Mouse (Mus musculus) ovary, postnatal 10 days (tissue): ENCODE measurements around the gene Hoxc5.

Experiments used
- DNase-seq: peaks from one replicate; pipeline ENCODE4 v3.0.0; 2022; ENCODE audit warnings: low spot score

The Hoxc5 gene

DNA sequence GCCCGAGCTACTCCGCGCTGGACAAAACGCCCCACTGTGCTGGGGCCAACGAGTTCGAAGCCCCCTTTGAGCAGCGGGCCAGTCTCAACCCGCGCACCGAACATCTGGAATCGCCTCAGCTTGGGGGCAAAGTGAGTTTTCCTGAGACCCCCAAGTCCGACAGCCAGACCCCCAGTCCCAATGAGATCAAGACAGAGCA lies at the start of gene Hoxc5:
TSS of gene Hoxc5 (plus strand) at position 132 of the 199 bp plus-strand sequence.
- DNase-seq, result no peak

- no peak for DNase-seq
Observed at GRCm38 (mm10) chr15:102917972-102918572, 49.2 kb upstream of the Hoxc5 start.

- no peak for DNase-seq
Observed at GRCm38 (mm10) chr15:102918611-102919265, 48.5 kb upstream of the Hoxc5 start.

GRCm38 (mm10) chr15:102919336-102920180 lies 47.7 kb upstream of the Hoxc5 start:
- no peak for DNase-seq

GRCm38 (mm10) chr15:102920619-102921018 lies 46.6 kb upstream of the Hoxc5 start:
- DNase-seq, result no peak

DNA sequence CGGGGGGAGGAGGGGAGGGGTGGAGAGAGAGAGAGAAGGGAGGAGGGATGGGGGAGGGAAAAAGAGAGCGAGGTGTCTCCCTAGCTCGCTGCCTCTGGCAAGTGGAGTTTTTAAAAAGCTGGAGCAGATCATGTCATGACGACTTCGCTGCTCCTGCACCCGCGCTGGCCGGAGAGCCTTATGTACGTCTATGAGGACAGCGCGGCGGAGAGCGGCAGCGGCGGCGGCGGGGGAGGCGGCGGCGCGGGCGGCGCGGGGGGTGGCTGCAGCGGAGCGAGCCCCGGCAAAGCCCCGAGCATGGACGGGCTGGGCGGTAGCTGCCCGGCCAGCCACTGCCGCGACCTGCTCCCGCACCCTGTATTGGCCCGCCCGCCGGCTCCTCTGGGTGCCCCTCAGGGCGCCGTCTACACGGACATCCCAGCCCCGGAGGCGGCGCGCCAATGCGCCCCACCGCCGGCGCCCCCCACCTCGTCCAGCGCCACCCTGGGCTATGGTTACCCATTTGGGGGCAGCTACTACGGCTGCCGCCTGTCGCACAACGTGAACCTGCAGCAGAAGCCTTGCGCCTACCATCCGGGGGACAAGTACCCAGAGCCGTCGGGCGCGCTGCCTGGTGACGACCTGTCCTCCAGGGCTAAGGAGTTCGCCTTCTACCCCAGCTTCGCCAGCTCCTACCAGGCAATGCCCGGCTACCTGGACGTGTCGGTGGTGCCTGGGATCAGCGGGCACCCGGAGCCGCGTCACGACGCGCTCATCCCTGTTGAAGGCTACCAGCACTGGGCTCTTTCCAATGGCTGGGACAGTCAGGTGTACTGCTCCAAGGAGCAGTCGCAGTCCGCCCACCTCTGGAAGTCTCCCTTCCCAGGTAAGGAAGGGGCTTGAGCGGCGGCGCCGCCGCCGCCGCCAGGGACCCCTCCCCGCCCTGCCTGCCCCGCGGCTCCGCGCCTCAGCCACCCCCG lies 45.9 kb upstream of the Hoxc5 start, which contains the start of gene Hoxc13:
TSS of gene Hoxc13 (plus strand) at position 51 of the 959 bp plus-strand sequence.
- DNase-seq, result no peak

GRCm38 (mm10) chr15:102922012-102922362 lies 45.3 kb upstream of the Hoxc5 start:
- no peak for DNase-seq

- DNase-seq, result no peak
Observed at GRCm38 (mm10) chr15:102922636-102923500, 44.4 kb upstream of the Hoxc5 start.

DNA sequence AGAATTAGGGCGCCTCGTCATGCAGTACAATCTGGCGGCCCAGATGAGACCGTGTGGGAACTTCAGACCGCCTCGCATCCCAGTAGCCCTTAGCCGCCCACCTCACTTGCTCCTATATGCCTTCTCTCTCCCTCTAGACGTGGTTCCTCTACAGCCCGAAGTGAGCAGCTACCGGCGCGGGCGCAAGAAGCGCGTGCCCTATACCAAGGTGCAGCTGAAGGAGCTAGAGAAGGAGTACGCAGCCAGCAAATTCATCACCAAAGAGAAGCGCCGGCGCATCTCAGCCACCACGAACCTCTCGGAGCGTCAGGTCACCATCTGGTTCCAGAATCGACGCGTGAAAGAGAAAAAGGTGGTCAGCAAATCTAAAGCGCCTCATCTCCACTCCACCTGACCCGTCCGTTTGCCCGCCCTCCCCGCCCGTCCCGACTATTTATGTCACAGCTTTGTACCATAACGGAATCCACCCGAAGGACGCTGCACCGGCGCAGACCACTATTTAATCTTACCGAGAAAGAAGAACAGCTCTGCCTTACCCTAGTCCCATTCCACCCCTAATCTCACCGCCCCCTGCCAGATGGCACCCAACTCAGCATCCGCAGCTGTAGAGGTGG lies 40.1 kb upstream of the Hoxc5 start:
- DNase-seq, result no peak

- no peak for DNase-seq
Observed at GRCm38 (mm10) chr15:102931706-102932358, 35.4 kb upstream of the Hoxc5 start.

GRCm38 (mm10) chr15:102934438-102934837 lies 32.8 kb upstream of the Hoxc5 start:
- no peak for DNase-seq

DNA sequence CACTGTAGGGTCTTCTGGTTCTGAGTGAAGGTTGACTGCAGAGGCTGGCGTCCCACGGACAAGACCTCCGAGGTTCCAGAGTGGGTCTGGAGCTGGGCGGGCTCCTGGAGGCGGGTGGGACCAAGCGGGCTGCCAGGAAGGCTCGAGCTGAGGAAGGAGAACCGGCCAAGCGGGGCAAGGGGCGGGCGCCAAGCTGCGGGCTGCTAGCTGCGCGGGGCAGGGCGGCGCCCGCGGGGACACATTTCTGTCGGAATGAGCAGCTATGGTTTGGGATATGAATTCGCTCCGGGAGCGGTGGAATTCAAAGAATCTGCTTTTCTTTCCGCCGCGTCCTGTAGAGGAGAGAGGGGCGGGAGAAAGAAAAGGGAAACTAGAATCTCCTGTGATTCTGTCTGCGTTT lies 32.3 kb upstream of the Hoxc5 start:
- no peak for DNase-seq

DNA sequence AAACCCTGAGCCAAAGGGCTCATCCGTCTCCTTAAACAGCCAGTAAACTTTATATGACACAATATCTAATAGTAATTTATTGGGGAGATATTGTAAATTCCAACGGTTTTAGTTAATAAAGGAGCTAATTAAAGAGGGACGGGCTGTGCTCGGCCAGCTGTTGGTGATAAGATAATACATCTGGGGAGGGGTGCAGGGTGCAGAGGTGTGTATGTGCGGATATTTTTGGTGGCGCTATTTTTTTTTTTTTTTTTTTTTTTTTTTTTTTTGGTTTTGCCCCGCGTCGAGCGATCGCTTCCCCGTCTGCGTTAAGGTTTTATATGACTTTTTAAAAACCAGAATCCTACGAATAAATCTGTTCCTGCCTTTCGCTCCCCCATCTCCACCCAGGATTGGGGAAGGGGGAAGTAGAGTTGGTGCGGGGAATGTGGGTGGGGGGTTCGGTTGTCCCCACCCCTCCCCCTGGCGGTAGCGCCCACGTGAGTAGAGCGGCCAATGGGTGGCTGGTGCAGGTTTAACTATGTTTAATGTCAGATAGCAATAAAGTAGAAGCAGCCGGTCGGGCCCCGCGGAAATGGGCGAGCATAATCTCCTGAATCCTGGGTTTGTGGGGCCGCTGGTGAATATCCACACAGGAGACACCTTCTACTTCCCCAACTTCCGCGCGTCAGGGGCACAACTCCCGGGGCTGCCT lies 30.8 kb upstream of the Hoxc5 start, which contains the start of gene Hoxc12:
TSS of gene Hoxc12 (plus strand) at position 479 of the 694 bp plus-strand sequence.
- no peak for DNase-seq

DNA sequence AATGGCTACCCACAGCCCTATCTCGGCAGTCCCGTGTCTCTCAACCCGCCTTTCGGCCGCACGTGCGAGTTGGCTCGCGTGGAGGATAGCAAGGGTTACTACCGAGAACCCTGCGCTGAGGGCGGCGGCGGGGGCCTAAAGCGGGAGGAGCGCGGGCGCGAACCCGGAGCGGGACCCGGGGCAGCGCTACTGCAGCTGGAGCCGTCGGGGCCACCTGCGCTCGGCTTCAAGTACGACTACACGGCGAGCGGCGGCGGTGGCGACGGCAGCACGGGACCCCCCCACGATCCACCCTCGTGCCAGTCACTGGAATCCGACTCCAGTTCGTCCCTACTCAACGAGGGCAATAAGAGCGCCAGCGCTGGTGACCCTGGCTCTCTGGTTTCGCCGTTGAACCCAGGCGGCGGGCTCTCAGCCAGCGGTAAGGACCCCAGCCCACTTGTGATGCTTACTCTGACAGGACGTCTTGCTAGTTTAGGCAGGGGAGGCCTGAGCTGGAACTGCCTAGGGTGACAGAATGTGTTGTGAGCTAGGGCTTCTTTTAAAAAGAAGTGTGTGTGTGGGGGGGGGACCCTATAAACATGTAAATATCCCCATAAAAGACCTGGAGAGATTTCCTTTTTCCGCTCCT lies 30.1 kb upstream of the Hoxc5 start:
- DNase-seq, result no peak

GRCm38 (mm10) chr15:102939256-102940155 lies 27.7 kb upstream of the Hoxc5 start:
- no peak for DNase-seq

- DNase-seq, result no peak
Observed at GRCm38 (mm10) chr15:102942739-102943467, 24.3 kb upstream of the Hoxc5 start.

DNA sequence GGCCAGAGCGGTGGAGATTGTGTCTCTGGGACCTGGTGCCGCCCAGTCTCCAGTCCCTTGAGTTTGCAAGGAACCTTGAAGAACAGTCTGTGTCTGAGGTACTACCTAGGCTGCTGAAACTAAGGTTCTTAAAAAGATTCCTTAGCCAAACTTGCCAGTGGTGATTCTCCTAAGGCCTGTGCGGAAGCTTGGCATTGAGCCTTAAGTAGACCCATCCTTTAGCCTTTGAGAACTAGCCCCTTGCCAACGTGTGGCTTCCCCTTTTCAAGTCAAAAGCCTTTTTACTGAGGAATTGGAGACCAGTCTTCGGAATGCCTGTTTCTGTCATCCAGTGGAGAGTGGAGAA lies 23.8 kb upstream of the Hoxc5 start:
- DNase-seq, result no peak
